Mouse (Mus musculus) layer of hippocampus, postnatal 10 days (tissue): ENCODE data around the gene Nrxn1. TPM values are rescaled to one million over a fixed set of nuclear protein-coding genes. Genes with fewer than 3 reads are reported as not detected.
"Not testable (repeated sequence)": the region's sequence is repeated elsewhere in the genome, so short reads cannot be mapped to it uniquely, and the experiment has no call there.

Experiments
- DNase-seq, 2 experiments: peaks; one replicate each; pipeline ENCODE4 v3.0.0; 2021; ENCODE audit warnings: low spot score in 2 of 2
- total RNA-seq, 2 experiments: library from RNA; stranded (reverse); gene quantifications; 2 replicates each; pipeline ENCODE4 v1.2.3; 2021

Gene Nrxn1
- total RNA-seq, 2 experiments from 2014 or later = 525 to 620 TPM

DNA sequence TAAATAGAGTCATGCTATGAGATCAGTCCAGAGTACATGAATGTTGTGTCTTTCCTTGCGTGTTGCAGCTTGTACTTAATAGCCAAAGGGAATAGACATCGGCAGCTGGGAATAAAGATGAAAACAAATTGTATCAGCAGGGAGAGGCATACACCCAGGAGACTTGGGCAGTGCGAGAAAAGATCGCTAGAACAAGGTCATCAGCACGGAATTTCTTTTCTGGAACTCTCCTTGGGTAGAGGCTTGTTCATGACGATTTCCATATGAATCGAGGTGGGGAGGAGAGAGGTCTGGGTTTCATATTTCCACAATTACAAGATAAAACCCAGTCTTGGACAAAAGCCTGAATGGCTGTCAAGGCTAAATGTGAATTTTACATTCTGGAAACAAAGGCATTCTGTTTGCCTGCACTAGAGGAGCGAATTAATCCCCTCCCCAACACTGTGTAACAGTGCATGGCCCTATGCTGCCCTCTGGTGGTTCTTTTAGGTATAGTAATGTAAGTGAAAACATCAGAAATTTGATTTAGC is 508.1 kb downstream of the Nrxn1 start:
- DNase-seq = peak in 1 of 2 experiments; percentile 56

DNA sequence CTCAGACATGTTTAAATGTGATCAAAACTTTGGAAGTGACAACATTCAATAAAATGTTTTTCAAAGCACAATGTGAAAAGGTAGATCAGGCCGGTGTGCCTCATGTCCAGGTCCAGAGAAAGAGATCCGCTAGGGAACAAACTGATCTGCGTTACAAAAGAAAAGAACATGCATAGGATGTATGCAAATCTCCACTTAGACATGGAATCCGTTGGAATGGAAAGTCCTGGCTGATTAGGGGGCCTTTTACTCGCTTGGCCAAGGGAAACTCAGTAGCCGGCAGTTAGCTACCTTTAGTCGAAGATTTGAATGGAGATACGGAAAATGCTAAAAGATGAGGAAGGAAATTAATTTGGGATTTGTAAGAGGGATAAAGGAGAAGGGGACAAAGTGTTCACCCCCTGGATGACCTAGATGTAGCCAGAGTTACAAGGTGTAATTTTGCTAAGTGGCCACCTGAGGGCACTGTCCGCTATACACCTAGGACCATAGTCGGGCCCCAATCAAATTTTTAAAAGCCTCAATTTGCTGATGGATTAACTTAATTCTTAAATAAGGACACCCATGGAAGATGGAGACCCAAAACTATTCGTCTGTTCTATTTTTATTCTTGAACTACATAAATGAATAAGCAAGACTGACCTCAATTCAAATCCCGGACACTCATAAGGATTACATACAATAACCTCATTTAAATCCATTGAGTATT is 508.9 kb downstream of the Nrxn1 start:
- peak in 1 of 2 experiments; percentile 41 for DNase-seq

DNA sequence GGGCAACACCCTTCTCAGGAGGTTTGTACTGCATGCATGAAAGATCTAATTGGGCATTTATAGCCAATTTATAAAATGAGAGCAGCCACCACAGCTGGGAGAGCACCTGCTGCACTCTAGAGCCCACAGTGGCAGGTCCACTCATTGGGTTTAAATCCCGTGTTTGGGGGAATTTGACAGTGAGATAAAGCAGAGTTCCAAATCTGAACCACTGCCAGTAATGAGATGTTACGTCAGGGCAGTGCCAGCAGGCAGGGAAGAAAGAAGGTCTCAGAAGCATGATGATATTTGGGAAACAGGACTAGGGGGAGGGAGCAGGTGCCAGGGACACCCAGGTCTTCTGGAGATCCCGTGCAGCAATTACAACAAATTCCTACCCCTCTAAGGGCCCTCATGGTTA is 509.7 kb downstream of the Nrxn1 start:
- DNase-seq = no peak

DNA sequence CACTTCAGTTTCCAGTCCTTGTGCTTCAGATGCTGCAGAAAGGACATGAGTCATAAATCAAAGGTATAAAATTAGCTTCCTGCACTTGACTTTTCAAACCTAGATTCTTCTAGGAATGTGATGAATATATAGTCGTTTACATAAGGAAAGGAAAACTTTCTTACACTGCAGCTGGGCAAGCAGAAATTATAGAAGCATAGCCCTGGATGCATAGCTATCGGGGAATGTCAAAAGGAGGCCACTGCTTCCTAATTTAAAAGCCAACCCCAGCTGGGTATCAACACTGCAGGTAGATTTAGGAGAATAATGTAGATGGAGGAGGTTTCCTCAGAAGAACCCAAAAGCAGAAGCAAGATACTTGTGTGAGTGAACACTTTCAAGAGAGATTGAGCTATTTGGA is 523.0 kb downstream of the Nrxn1 start:
- no peak for DNase-seq

DNA sequence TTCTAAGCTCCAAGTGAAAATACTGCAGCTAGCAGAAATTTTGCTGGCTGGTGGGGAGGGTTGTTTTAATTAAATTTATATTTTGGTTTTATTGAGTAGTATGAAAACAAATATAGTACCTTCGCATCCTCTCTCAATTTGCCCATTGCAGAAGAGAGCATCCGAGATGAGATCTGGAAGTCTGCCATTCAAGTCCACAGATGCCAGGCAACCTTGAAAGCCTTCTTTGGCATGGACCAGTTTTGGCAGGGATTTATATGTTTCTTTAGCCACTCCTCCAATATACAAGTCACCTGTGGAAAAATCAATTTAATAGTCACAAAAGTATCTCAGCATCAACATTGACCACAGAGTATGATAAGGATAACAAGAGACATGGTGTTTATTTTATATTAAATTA is 527.7 kb downstream of the Nrxn1 start:
- no peak for DNase-seq

DNA sequence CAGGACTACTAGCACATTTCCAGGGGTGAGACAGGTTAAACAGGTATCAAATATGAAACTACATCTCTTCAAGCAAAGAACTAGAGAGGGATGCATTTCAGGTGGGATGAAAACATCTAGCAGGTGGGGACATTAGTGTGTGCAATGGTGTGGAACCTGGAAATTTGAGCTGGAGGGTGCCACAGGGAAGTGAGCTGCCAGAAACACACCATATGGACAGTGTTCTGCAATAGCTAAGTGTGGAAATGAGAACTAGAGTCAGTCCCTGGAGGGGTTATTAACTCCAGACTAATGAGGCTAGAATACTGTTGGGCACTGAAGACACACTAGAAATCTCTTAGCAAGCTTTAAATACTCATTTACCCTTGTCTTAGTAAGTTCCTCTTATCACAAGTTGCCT is 536.5 kb downstream of the Nrxn1 start:
- DNase-seq = no peak

DNA sequence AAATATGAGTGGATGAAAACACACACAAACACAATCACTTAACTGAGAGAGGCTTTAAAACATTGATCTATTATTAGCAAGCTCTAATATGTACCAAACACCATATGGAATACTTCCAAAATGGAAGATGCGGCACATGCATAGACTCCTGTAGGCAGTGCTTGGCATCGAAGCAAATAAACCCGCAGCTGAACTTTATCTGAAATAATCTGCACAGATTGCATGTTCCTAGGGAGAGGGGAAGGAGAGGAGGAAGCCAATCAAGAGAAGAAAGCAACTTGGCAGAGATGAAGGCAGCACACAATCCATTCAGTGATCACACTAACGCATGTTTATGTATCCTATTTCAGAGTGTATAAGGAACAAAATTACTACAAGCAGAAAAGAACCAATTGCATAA is 542.5 kb downstream of the Nrxn1 start:
- DNase-seq = no peak

DNA sequence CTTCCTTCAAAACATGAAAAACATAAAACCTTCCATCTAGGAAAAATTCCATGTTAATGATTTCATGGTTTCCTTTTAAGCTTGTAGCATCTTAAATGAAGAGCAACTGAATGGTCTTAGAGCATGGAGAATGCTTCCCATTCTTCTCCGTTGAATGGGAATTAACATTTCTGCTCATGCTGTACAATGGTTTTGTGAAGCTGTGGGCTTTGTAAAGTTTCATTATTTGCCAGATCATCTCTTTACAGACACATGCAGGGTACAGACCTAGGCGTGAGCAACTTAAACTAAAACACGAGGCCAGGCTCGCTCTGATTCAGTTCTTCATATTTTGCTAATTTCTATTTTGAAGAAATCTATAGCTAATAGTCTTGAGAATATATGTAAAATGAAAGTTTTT is 546.1 kb downstream of the Nrxn1 start:
- no peak for DNase-seq

DNA sequence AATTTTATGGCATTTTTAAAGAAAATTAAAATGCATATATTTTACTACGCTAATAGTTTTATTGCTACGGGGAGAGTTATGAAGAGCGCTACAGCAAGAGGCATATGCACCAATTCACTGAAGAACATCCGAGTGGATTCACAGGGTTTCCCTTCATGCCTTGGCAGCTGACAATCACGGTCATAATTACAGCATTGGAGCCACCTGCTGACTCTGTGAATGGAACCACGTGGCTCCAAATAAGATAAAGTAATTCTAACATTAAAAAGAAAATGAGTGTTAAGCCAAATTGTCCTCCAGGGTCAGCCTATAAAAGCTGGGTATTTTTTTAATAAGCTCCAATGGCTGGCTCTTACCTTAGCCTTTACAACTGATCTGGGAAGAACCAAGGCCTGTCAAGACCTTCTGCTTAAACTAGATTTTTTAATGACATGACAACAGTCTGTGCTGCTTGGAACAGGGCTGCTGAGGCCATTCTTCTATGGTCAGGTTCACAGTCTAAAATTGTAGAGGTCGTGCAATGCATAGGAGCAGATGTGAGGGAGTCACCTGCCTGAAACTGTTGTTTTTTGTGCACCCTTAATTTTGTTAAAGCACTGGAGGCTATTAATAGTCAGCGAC is 548.1 kb downstream of the Nrxn1 start:
- DNase-seq = no peak

DNA sequence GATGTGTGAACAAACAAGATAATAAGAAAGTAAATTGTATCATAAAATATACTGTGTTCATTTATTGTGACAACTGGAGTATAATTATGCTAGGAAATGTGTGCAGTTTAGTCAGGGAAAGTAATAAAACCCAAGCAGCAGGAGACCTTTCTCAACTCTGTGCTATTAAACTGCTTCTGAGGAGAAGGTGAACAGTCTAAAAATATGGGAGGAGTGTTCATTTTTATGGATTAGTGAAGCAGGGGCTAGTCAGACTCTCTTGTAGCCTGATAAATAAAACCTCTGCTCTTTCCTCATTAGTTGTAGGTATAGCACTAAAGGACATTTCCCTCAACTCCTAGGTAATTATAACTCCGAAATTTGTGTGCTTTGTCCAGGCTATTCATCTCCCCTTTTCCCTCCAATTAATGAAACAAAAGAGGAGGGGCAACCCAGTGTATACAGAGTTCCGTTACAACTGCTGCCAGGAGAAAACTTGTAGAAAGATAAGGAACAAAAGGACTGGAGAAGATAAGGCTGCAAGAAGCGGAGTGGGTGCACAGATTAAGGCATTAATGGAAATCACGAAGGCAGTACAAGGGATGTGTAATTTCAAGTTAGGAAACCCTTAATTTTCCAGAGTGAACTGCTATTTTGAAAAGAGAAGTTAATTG is 548.8 kb downstream of the Nrxn1 start:
- DNase-seq = no peak

DNA sequence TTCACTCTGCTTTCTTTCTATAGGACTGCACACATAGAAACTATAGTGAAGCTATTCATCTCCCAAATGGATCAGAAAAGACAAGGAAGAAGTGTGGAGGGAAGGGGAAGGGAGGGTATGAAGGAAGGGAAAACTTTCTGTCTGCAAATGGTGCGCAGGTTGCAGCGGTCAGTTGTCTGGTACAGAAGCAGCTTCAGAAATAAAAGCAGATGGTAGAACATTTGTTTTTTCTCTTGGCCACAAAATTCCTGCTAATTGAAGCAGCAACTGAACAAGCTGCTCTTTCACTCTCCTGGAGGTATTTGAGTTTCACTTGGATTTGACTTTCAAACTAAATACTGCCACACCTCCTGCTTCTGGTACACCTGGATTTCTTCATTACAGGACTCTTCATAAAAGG is 561.4 kb downstream of the Nrxn1 start:
- DNase-seq = no peak

DNA sequence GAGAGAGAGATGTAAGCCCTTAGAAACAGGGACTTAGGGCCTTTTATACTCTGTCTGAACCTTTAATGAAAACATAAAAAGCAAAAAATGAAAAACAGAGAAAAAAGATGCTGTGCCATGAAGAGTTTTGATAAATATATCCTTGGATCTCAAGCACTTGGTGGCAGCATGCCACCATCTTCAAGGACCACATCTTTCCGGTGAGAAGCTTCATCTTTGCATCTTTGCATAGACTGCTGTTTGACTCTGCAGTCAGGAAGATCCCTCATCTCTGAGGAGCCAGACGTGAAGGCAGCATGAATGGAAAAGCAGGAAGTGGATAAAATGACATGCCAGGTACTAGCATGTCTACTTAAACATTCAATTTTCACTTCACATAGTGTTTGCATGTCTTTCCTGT is 586.8 kb downstream of the Nrxn1 start:
- DNase-seq = no peak

DNA sequence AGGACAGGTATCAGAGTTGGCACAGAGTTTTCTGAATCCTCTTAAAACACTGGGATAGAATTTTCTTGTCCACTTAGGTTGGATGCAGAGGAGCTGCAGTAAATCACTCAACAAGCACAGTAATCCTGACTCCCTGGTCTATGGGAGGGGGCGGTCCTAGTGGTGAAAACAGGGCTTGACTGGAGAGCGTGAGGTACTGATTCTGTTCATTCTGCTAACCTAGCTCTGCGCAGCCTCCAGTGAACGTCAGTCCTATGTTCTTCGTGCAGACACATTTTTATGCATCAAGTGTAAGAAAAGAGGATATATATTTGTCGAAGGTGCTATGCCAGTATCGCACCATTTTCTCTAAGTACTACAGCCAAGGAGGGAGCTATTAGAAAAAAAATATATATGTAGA is 588.9 kb downstream of the Nrxn1 start:
- DNase-seq = not testable (repeated sequence)

DNA sequence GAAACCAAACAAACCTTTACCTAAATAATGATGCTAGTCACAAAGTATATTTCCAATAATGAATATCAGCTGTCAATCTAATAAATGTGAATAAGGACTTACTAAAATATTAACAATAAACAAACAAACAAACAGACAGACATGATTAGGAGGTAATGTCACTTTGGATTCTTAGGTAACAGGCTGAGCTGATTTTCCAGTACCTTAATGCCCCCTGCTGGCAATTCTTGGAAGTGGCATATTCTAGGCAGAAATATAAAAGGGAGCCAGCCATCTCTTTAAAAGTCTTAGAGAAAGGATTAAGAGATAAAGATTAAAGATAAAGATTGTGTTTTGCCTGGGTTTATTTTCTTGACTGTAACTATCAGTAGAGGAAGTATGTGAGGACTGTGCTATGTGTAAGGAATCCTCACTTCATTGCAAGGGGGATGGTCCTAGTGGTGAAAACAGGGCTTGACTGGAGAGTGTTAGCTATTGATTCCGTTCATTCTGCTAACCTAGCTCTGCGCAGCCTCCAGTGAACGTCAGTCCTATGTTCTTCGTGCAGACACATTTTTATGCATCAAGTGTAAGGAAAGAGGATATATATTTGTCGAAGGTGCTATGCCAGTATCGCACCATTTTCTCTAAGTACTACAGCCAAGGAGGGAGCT is 591.7 kb downstream of the Nrxn1 start:
- peak; percentile 80 to 82 for DNase-seq

DNA sequence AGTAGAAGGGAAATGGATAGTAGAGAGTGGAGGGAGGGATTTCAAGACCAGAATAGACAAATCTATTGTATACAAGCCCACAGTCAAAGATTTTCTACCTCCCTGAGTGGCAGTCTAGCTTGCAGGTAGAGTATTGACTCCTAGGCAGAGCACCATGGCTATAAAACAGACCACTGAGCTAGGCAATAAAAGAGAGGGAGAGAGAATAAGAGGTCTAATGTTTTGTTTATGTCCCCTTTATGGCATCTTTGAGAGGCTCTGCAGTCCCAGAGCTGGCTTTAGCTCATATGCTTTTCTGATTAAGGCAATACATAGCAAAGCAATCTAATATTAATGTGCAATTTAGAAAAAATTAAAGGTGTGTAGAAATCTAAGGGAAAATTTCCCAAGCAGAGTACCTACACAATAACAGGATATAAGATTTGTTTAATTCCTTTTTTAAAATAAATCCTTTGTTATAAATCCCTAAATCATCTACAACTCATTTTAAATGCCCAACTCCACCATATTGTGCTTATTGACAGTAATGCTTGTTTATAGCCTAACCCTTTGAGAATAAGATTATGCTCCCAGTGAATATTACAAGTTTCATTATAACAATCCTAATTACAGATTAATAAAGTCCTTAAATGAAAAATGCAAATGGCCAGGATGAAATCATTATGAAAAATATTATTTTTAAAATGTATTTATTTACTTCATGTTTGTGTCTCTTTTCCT is 613.2 kb downstream of the Nrxn1 start:
- DNase-seq = no peak

DNA sequence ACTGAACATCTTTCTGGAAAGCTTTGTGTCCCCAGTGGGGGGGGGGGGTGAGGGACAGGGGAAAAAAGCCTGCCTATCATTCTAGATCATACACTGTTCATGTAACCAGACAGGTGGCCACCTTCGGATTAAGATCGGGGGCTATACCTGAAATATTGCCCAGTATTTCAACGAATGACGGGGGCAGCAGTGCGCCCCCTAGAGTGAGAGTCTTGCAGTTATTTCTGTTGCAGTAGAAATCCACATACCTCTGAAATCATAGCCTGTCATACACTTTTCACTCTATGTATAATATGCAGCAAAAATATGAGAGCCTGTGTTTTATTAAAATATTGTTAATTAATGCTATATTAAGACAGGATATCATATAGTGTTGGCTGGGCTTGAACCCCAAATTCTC is 636.1 kb downstream of the Nrxn1 start:
- no peak for DNase-seq

DNA sequence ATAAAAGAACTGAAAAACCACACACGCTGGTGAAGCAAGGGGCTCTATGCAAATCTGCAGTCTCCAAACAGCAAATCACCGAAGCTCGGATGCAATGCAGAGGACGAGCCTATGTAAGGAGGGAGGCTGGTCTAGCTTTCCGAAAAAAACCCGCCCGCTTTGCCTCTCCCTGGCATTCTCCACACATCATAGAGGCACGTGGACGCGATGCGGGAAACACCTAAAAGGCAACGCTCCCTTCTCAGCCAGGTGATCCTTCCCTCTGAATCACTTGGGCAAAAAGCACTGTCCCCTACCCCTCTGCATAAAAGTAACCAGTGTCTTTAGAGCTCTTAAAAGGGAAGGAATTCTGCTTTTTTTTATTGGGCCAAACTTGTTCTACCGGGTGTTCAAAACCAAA is 637.0 kb downstream of the Nrxn1 start:
- peak; percentile 42 to 55 for DNase-seq

DNA sequence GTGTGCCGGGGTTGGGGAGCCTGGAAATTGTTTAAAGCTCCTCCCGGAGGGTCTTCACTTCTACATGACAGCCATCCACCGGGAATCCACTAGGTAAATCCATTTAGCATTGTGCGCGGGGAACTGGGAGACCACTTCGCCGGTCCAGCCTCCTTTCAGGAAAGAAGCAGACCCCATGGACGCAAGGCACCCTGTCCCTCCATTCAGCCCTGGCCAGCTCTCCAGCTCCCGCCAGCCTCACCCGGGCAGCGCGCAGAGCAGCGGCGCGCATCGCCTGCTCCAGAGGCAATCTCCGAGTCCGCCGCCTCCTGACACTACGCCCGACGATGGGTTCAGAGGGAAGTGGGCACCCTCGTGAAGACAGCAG is 637.5 kb downstream of the Nrxn1 start:
- DNase-seq = peak in 1 of 2 experiments; percentile 36

DNA sequence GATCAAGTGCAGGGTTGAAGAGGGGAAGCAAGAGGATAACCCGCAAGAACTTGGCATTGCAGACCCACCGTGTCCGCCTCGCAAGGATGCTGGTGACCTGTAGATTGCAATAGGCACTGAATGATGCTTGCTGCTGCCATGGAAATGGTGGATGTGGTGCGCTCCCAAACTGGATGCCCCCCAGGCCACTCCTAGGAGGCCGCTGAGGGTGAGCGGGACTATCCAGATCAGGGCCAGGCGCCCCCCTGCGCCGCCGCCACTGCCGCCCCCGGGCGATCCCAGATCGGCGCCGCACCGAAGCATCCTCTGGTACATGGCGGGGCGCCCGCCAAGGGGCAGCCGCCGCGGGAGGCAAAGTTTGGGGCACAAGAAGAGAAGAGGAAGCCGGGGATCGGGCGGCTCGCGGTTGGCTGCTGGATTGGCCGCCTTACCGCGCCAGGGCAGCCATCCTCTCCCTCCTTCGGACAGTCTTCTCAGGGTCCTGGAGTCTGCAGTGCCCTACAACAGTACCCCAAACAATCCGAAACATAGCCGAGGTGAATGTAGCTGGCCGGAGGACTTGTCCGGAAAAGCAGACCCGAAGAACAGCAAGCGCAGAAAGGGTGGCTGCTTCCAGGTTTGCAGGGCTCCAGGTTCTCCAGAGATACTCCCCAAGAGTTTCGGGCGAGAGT is 638.0 kb downstream of the Nrxn1 start:
- DNase-seq = peak; percentile 43 to 61

DNA sequence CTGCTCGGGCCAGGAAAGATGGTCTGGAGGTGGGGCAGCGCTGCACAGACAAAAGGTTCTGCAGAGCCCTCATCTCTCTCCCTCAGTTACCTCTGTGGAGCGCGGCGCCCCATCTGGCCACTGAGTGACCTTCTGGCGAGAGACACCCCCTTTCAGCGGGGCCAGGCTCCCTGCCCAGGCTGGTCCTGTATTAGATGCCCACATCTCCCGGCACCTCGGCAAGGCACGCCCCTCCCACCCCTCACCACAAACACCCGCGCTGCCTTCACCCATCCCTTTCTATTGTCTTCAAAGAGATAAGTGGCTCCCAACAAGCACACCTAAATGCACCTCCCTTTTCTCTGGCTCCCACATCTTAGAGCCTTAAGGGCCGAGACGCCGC is 638.5 kb downstream of the Nrxn1 start:
- peak; percentile 38 to 60 for DNase-seq

DNA sequence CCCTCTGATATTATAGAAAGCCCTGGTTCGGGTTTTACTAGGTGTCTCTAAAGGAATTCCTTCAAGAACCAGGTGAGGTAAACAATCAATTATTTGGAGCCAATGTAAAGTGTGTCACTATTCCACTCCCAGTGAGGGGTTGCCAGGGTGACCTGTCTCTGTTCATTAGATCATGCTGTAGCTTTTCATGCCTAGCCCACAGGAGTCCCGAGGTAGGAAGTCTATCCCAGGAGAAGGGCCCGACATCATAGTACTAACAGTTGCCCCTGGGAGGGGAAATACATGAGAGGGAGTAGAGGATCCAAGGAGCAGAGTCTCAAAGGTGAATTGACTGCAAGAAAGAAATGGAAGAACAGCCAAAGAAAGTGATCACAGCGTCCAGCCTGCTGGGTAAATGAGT is 639.6 kb downstream of the Nrxn1 start:
- no peak for DNase-seq
